Mouse (Mus musculus): ENCODE results near the gene Swt1. TPM values are rescaled to one million over a fixed set of nuclear protein-coding genes. Genes with fewer than 3 reads are reported as not detected.

Swt1 gene
- polyA plus RNA-seq, 1 experiment from 2014 or later: 15.2 TPM

- H3K9ac ChIP-seq (replicated peaks; ENCODE audit: low read depth, low read length): no peak overlapping the region
- H3K9me3 ChIP-seq (ENCODE audit: control insufficient read depth, low read length): no peaks in the 10 kb centered on the region
- H3K4me3 ChIP-seq (ENCODE audit: low read depth, low read length): no peak overlapping the region
- H3K27me3 ChIP-seq (ENCODE audit: control insufficient read depth, insufficient read depth, low read length): no peaks in the 10 kb centered on the region
- H3K4me1 ChIP-seq (ENCODE audit: control insufficient read depth, insufficient read depth, low read length): no peaks in the 10 kb centered on the region
- no peak overlapping the region for H3K27ac ChIP-seq (ENCODE audit: low read depth, low read length)
- no peak overlapping the region for H3K4me2 ChIP-seq (ENCODE audit: low read depth, low read length)
- no peak for ATAC-seq (ENCODE audit: low read depth)
- WGBS: 98% methylated on average over 1 of the region's 1 CpGs
- H3K36me3 ChIP-seq (ENCODE audit: control insufficient read depth, insufficient read depth, low read length): peaks cover 12% of the 10 kb centered on the region; the same call in 1 of the 2 replicates
Measured at GRCm38 (mm10) chr1:151372823-151373222, 55.4 kb downstream of the Swt1 start.

GRCm38 (mm10) chr1:151371543-151371942 is 56.7 kb downstream of the Swt1 start:
- ATAC-seq (ENCODE audit: low read depth): no peak
- Histone ChIP-seq H3K36me3 (ENCODE audit: control insufficient read depth, insufficient read depth, low read length) (peaks cover 12% of the 10 kb centered on the region; the same call in 1 of the 2 replicates), H3K27ac (ENCODE audit: low read depth, low read length) (no peak overlapping the region), H3K4me3 (ENCODE audit: low read depth, low read length) (no peak overlapping the region), H3K4me1 (ENCODE audit: control insufficient read depth, insufficient read depth, low read length) (no peaks in the 10 kb centered on the region), H3K9me3 (ENCODE audit: control insufficient read depth, low read length) (no peaks in the 10 kb centered on the region), H3K9ac (replicated peaks; ENCODE audit: low read depth, low read length) (no peak overlapping the region), H3K27me3 (ENCODE audit: control insufficient read depth, insufficient read depth, low read length) (no peaks in the 10 kb centered on the region), H3K4me2 (ENCODE audit: low read depth, low read length) (no peak overlapping the region)
- WGBS: 92% methylated on average over 5 of the region's 5 CpGs

DNA sequence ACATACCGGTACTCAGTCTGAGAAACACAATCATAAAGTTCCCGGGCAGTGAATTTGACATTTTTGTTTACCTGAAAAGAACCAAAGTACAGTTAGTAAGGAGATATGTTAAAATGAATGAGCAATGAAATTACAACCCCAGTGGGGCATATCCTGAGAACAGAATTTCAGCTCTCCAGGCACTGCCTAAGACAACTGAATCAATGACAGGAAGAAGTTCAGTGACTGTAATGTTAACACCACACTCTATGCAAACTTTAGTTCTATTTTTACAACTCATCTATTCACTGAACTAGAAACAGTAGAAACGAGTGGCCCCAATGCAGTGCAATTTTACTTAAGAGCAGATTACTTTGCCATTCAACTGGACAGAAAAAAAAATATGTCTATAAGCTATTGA is 57.7 kb downstream of the Swt1 start:
- Histone ChIP-seq H3K4me2 (ENCODE audit: low read depth, low read length) (no peak overlapping the region), H3K27ac (ENCODE audit: low read depth, low read length) (no peak overlapping the region), H3K36me3 (ENCODE audit: control insufficient read depth, insufficient read depth, low read length) (peaks cover 17% of the 10 kb centered on the region; the same call in 1 of the 2 replicates), H3K9me3 (ENCODE audit: control insufficient read depth, low read length) (no peaks in the 10 kb centered on the region), H3K27me3 (ENCODE audit: control insufficient read depth, insufficient read depth, low read length) (no peaks in the 10 kb centered on the region), H3K4me3 (ENCODE audit: low read depth, low read length) (no peak overlapping the region), H3K4me1 (ENCODE audit: control insufficient read depth, insufficient read depth, low read length) (no peaks in the 10 kb centered on the region), H3K9ac (replicated peaks; ENCODE audit: low read depth, low read length) (no peak overlapping the region)
- ATAC-seq (ENCODE audit: low read depth): no peak
- 90% methylated on average over 3 of the region's 3 CpGs for WGBS

- Histone ChIP-seq H3K4me2 (ENCODE audit: low read depth, low read length) (no peak overlapping the region), H3K27me3 (ENCODE audit: control insufficient read depth, insufficient read depth, low read length) (no peaks in the 10 kb centered on the region), H3K36me3 (ENCODE audit: control insufficient read depth, insufficient read depth, low read length) (peaks cover 28% of the 10 kb centered on the region), H3K4me3 (ENCODE audit: low read depth, low read length) (no peak overlapping the region), H3K4me1 (ENCODE audit: control insufficient read depth, insufficient read depth, low read length) (no peaks in the 10 kb centered on the region), H3K9me3 (ENCODE audit: control insufficient read depth, low read length) (no peaks in the 10 kb centered on the region), H3K27ac (ENCODE audit: low read depth, low read length) (no peak overlapping the region), H3K9ac (replicated peaks; ENCODE audit: low read depth, low read length) (no peak overlapping the region)
- WGBS: 64% methylated on average over 3 of the region's 3 CpGs
- ATAC-seq (ENCODE audit: low read depth): no peak
Measured at GRCm38 (mm10) chr1:151368444-151368843, 59.8 kb downstream of the Swt1 start.

- Histone ChIP-seq H3K4me1 (ENCODE audit: control insufficient read depth, insufficient read depth, low read length) (no peaks in the 10 kb centered on the region), H3K27me3 (ENCODE audit: control insufficient read depth, insufficient read depth, low read length) (no peaks in the 10 kb centered on the region), H3K9ac (replicated peaks; ENCODE audit: low read depth, low read length) (no peak overlapping the region), H3K9me3 (ENCODE audit: control insufficient read depth, low read length) (no peaks in the 10 kb centered on the region), H3K27ac (ENCODE audit: low read depth, low read length) (no peak overlapping the region), H3K4me2 (ENCODE audit: low read depth, low read length) (no peak overlapping the region), H3K4me3 (ENCODE audit: low read depth, low read length) (no peak overlapping the region), H3K36me3 (ENCODE audit: control insufficient read depth, insufficient read depth, low read length) (peaks cover 34% of the 10 kb centered on the region)
- no peak for ATAC-seq (ENCODE audit: low read depth)
- 91% methylated on average over 5 of the region's 5 CpGs for WGBS
Measured at GRCm38 (mm10) chr1:151367721-151368324, 60.4 kb downstream of the Swt1 start.

- no peak overlapping the region for H3K27ac ChIP-seq (ENCODE audit: low read depth, low read length)
- H3K4me1 ChIP-seq (ENCODE audit: control insufficient read depth, insufficient read depth, low read length): no peaks in the 10 kb centered on the region
- no peak overlapping the region for H3K9ac ChIP-seq (replicated peaks; ENCODE audit: low read depth, low read length)
- H3K27me3 ChIP-seq (ENCODE audit: control insufficient read depth, insufficient read depth, low read length): no peaks in the 10 kb centered on the region
- H3K9me3 ChIP-seq (ENCODE audit: control insufficient read depth, low read length): no peaks in the 10 kb centered on the region
- H3K4me3 ChIP-seq (ENCODE audit: low read depth, low read length): no peak overlapping the region
- ATAC-seq (ENCODE audit: low read depth): no peak
- WGBS: 90% methylated on average over 8 of the region's 8 CpGs
- H3K36me3 ChIP-seq (ENCODE audit: control insufficient read depth, insufficient read depth, low read length): peaks cover 41% of the 10 kb centered on the region
- no peak overlapping the region for H3K4me2 ChIP-seq (ENCODE audit: low read depth, low read length)
Measured at GRCm38 (mm10) chr1:151366944-151367605, 61.2 kb downstream of the Swt1 start.

DNA sequence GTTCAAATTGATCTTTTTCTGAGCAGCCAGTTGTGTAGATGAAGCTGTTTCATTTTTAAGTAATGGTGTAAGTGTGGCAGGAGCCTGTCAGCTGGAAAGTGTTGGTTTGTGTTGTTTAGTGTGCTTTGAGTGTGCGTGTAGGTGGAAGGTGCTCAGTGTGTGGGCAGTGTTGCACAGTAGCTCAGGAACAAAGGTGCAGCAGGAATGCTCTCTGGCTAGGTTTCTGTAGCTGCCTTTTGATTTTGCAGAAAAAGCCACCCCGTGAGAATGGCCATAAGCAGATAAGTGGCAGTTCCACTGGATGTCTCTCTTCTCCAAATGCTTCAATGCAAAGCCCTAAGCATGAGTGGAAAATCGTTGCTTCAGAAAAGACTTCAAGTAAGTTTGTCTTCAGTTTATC is 68.9 kb downstream of the Swt1 start:
- Histone ChIP-seq H3K27ac (ENCODE audit: low read depth, low read length) (no peak overlapping the region), H3K4me1 (ENCODE audit: control insufficient read depth, insufficient read depth, low read length) (no peaks in the 10 kb centered on the region), H3K4me2 (ENCODE audit: low read depth, low read length) (no peak overlapping the region), H3K36me3 (ENCODE audit: control insufficient read depth, insufficient read depth, low read length) (peaks cover 71% of the 10 kb centered on the region), H3K9me3 (ENCODE audit: control insufficient read depth, low read length) (no peaks in the 10 kb centered on the region), H3K4me3 (ENCODE audit: low read depth, low read length) (no peak overlapping the region), H3K27me3 (ENCODE audit: control insufficient read depth, insufficient read depth, low read length) (no peaks in the 10 kb centered on the region), H3K9ac (replicated peaks; ENCODE audit: low read depth, low read length) (no peak overlapping the region)
- WGBS: 93% methylated on average over 3 of the region's 3 CpGs
- no peak for ATAC-seq (ENCODE audit: low read depth)

DNA sequence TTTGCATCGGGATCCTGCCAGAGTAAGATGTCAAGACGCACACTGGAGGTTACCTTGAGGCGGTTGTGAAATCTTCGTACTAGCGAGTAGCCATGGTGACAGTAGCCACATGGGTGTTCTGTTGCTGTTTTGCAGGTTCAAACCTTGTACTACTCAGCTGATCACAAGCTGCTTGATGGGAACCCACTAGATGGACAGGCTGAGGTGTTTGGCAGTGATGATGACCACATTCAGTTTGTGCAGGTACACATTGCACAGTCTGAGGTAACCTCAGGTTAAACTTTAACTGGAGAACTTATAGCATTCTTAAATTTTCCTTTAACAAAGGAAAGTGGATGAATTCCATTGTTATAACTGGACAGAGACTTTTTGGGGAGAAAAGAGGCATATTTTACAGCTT is 72.3 kb downstream of the Swt1 start:
- Histone ChIP-seq H3K4me2 (ENCODE audit: low read depth, low read length) (no peak overlapping the region), H3K9ac (replicated peaks; ENCODE audit: low read depth, low read length) (no peak overlapping the region), H3K4me1 (ENCODE audit: control insufficient read depth, insufficient read depth, low read length) (no peaks in the 10 kb centered on the region), H3K4me3 (ENCODE audit: low read depth, low read length) (no peak overlapping the region), H3K27me3 (ENCODE audit: control insufficient read depth, insufficient read depth, low read length) (no peaks in the 10 kb centered on the region), H3K27ac (ENCODE audit: low read depth, low read length) (no peak overlapping the region), H3K36me3 (ENCODE audit: control insufficient read depth, insufficient read depth, low read length) (peaks cover 68% of the 10 kb centered on the region), H3K9me3 (ENCODE audit: control insufficient read depth, low read length) (no peaks in the 10 kb centered on the region)
- whole genome bisulfite sequencing: 96% methylated on average over 5 of the region's 5 CpGs
- ATAC-seq (ENCODE audit: low read depth): no peak

DNA sequence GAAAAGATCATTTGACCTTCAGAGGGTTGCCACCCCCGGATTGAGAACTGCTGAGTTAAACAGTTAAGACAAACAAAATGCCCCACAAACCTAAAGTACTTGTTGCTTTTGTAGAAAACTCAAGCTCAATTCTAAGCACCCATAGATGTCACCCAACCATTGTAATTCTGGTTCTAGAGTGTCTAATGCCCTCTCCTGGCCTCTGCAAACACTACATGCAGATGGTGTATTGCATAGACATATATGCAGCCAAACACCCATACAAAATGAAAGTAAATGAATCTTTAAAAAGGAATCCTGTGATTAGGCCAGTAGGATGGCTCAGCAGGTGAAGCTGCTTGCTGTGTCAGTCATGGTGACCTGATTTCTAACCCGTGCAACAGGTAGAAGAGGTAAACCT is 75.3 kb downstream of the Swt1 start:
- Histone ChIP-seq H3K27ac (ENCODE audit: low read depth, low read length) (no peak overlapping the region), H3K4me1 (ENCODE audit: control insufficient read depth, insufficient read depth, low read length) (peaks cover 3% of the 10 kb centered on the region; the same call in 1 of the 2 replicates), H3K4me2 (ENCODE audit: low read depth, low read length) (no peak overlapping the region), H3K4me3 (ENCODE audit: low read depth, low read length) (no peak overlapping the region), H3K9me3 (ENCODE audit: control insufficient read depth, low read length) (no peaks in the 10 kb centered on the region), H3K36me3 (ENCODE audit: control insufficient read depth, insufficient read depth, low read length) (peaks cover 48% of the 10 kb centered on the region), H3K27me3 (ENCODE audit: control insufficient read depth, insufficient read depth, low read length) (no peaks in the 10 kb centered on the region), H3K9ac (replicated peaks; ENCODE audit: low read depth, low read length) (no peak overlapping the region)
- ATAC-seq (ENCODE audit: low read depth): no peak
- WGBS: 92% methylated on average over 2 of the region's 2 CpGs

Measured in neural tube, embryonic 14.5 days (tissue).